Mouse (Mus musculus): Measurements from ENCODE around the gene Ppp1r27. TPM values are rescaled to one million over a fixed set of nuclear protein-coding genes. Genes with fewer than 3 reads are reported as not detected.
A peak's percentile ranks its signal among the peaks of the same experiment; 100 is the strongest.
"Not testable (repeated sequence)": the region's sequence is repeated elsewhere in the genome, so short reads cannot be mapped to it uniquely, and the experiment has no call there.

Ppp1r27 gene
- not detected for total RNA-seq (2021)

- no peak for DNase-seq
- intact Hi-C loops (cut with DNase I), result no loop called here
Measured at GRCm38 (mm10) chr11:120550810-120551440, at the start of gene Ppp1r27. Gene Ppp1r27, minus strand, starts transcription at chr11:120551132.

GRCm38 (mm10) chr11:120600716-120601115, 49.8 kb upstream of the Ppp1r27 start:
- intact Hi-C loops (cut with DNase I), result no loop called here
- DNase-seq, result no peak

- intact Hi-C loops (cut with DNase I), result no loop called here
- no peak for DNase-seq
Measured at GRCm38 (mm10) chr11:120598990-120599549, 48.1 kb upstream of the Ppp1r27 start.

DNA sequence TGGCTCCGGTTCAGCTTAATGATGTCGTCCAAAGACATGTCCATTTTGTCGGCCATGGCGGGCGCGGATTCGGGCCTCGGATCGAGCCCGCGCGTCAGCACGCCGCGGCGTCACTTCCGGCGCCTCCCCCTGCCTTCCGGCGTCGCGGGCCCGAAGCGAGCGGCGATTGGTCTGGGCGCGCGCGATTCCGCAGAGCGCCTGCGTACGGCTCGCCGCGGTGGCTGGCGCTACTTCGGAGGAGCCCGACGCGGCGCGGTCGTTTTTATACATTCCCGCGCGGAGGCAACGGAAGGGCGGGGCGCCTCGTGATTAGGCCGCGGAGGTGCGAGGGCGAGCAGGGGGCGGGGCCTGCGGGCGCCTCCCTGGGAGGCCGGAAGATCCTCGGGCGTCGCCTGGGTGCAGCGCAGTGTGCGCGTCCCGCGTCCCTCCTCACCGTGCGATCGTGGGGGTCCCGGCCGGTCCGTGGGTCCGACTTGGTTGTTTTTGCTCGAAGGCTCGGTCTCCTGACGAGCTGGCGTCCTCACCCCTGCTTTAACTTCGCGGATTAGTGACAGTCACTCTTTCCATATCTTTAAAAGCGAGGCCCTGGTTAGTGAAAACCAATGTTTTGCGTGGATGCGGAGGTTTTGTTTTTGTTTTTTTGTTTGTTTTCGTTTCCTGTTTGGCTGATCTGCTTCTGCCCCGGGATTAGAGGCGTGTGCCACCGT, 47.5 kb upstream of the Ppp1r27 start, which contains the start of the genes Alyref and Anapc11:
TSS of gene Alyref (minus strand) at position 83 of the 707 bp plus-strand sequence.
TSS of gene Anapc11 (plus strand) at position 139 of the 707 bp plus-strand sequence.
- DNase-seq, result peak; percentile 94

DNA sequence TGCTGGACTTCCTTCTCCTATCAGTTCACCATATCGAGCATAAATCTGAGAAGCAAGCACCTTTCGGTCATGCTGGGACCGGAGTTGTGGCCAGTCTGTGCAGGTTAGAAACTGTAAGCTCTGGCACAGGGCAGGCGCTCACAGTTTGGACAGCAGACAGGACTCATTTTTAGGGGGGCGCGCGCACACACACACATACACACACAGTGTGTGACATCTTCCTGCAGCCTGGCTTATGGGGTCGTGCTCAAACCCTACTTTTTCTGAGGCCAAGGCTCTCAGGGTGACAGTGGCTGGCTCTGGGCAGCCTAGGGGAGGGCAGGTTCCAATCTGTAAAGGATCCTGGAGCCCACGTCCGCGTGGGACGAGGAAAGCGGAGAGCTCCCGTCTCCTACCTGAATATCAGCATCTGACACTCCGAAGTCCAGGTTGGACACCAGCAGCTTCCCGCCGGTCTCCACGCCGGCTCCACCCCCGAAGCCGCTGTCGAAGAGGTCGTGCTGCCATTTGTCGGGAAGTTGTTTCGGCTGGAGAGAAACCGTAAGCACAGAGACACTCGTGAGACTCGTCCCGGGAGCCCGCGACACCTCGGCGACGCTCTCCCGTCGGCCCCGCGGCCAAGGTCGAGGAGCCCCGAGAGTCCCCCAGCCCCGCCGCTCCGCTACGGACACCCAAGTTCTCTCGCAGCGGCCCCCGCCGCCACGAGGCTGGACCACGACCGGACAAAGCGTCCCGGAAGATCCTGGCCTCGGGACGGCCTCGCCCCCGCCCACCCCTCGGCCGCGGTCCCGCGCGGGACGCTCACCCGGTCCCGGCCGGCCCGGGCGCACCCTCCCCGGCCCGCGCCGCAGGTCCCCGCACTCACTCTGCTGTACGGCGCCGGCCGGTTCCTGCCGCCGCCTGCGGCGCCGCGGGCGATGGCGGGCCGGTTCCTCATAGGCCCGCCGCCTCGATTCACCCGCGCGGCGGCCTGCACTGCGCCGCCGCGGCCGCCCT, 46.6 kb upstream of the Ppp1r27 start:
- no peak for DNase-seq
- intact Hi-C loops (cut with DNase I), result no loop called here

More for the DNA sequence above, 47.5 kb upstream of the Ppp1r27 start, which contains the start of the genes Alyref and Anapc11:
- intact Hi-C loops (cut with DNase I), result no loop called here

GRCm38 (mm10) chr11:120588531-120588930, 37.6 kb upstream of the Ppp1r27 start:
- intact Hi-C loops (cut with DNase I), result no loop called here
- no peak for DNase-seq

GRCm38 (mm10) chr11:120583937-120584336, 33.0 kb upstream of the Ppp1r27 start:
- intact Hi-C loops (cut with DNase I), result no loop called here
- DNase-seq, result no peak

DNA sequence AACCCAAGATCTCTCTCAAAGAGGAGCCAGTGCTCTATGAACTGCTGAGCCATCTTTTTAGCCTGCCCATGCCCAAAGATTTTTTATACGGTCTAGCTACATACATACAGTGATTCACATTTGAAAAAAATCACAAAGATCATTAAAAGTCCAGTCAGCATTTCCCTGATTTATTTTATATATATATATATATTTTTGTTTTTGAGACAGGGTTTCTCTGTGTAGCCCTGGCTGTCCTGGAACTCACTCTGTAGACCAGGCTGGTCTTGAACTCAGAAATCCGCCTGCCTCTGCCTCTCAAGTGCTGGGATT, 32.0 kb upstream of the Ppp1r27 start:
- DNase-seq; intact Hi-C loops (cut with DNase I): not testable (repeated sequence)

DNA sequence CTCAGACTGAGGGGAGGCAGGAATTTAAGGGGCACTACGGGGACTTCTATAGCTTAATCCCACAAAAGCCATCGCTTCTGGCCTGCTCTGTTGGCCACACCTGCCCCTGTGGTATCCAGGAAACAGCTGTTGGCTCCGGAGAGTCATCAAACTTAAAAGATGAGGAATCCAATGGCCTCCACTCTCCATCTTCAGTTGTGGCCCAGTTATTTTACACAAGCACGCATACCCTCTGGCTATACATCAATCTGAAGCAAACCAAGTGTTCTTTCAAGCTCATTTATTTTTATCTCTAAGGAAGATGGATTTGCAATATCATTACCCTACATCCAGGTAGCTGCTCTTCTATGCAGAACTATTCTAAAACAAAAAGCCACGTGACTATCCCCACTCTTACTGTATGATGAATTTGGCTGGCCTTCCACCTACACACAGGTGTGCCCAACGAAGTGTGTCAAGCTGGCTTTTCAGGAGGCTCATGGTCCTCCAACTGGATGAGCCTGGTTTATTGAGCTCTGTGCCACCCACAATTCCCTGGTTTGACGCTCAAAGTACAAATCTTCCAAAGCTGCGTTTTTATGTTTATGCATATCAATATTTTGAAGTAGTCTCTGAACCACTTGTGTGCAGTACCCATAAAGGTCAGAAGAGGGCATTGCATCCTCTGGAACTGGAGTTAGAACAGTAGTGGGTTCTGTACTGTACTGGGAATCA, 31.5 kb upstream of the Ppp1r27 start:
- no peak for DNase-seq
- intact Hi-C loops (cut with DNase I), result no loop called here

- peak; percentile 92 for DNase-seq
- intact Hi-C loops (cut with DNase I), result no loop called here
Measured at GRCm38 (mm10) chr11:120581490-120582267, 30.7 kb upstream of the Ppp1r27 start, which contains the start of gene Arhgdia. Gene Arhgdia, minus strand, starts transcription at chr11:120581624.

DNA sequence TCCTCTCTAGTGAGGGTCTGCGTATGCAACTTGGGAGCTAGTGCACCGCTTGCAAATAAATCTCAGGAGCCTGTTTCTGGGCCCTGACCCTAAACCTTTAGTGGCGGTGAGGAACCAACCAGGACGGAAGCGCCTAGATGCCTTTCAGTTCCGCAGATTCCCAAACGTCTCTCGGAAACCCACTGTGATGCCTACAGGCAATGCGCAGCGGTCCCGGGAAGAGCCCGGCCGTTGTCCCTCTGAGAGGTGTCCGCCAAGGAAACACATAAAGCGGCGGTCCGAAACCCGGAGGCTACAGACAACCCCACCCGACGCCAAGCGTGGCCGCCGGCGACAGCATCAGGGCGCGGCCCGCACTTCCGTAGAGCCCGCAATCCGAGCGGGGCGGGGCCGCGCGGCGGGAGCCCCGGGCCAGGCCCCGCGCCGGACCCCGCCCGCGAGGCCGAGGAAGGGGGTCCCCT, 30.0 kb upstream of the Ppp1r27 start:
- DNase-seq, result no peak
- intact Hi-C loops (cut with DNase I), result no loop called here

DNA sequence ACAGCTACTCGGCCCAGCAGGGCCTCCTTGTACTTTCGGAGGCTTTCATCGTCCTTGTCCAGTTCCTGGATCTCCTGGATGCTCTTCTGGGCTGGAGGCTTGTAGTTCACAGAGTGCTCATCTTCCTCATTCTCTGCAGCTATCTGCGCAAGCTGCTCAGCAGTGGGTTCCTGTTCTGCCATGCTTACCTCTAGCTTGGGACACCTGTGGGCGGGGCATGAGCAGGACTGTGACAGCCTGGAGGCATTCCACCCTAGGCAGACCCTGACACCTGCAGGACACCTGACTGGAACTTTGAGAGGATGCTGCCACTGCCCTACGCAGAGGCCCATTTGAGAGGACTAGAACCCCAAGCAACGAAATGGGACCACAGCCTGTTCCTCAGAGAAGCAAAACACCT, 29.3 kb upstream of the Ppp1r27 start:
- DNase-seq, result no peak
- intact Hi-C loops (cut with DNase I), result no loop called here

- intact Hi-C loops (cut with DNase I), result no loop called here
Measured at GRCm38 (mm10) chr11:120579316-120580107, 28.6 kb upstream of the Ppp1r27 start.

GRCm38 (mm10) chr11:120578694-120579243, 27.8 kb upstream of the Ppp1r27 start:
- no peak for DNase-seq
- intact Hi-C loops (cut with DNase I), result no loop called here

More at GRCm38 (mm10) chr11:120579316-120580107, 28.6 kb upstream of the Ppp1r27 start:
- DNase-seq, result peak; percentile 75

DNA sequence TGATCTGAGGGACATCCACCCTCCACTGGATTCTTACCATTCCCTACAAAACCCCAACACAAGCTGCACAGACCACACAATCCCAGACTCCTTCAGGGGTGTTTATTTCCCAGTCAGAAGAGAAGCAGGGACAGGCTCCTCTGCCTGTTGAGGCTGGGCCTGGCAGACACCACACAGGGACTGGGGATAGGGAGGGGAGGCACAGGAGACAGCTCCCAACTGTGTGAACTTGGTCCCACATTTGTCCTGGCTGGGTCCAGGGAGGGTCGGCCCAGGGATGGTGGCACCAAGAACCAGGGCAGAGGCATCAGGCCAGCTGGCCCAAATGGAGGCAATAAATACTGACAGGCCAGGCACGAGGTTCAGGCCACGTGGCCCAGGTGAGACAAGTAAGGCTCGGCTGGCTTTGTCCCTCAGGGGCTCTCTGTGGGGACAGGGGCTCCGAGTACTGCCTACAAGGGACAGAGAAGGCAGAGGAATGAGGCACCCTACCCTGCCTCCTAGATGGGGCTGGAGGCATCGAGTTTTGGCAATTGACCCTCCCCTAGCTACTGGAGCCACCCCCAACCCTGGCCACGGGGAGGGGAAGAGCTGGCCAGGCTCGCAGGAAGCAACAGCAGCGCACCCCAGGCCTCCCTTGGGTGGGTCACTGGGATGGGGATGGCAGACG, 27.2 kb upstream of the Ppp1r27 start:
- intact Hi-C loops (cut with DNase I), result no loop called here
- no peak for DNase-seq

DNA sequence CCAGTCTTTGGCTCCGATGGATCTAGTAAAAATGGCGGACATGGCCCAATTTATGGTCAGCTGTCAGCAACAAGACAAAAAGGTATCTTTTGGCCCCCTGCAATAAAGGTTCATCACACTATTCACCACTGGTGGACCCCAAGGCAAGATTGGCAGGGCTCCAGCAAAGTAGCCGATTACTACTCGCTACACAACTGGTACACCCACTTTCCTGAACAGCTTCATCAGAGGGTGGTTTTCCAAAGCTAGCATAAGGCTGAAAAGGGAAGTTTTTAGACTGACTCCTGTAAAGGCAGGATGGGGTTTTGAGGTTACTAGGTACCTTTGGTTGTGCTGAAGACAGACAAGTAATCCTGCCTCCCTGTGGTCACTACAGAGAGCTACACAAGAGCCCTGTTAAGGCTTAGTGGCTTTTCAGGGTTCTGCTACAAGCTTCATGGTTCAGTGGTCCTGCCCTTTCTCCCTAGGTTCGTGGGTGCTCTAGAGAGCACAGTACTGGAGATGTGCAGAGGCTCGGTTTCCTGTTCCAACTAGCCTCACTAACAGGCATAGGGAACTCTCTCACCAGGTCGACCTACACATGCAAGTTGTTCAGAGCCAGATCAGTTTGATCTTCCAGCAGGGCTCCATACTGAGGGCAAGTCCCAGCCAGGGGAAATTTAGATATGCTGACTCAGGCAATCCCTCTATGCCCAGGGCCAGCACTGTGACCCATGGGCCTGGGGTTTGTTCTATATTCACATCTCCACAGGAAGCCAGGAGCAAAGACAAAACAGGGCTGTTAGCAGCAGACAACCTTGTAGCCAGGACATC, 26.5 kb upstream of the Ppp1r27 start:
- no peak for DNase-seq
- intact Hi-C loops (cut with DNase I), result no loop called here

Data from left cerebral cortex, postnatal 4 days (tissue).